Mouse (Mus musculus) common myeloid progenitor, adult 5-6 weeks (primary cell): ENCODE results near the gene Olfr354. TPM values are rescaled to one million over a fixed set of nuclear protein-coding genes. Genes with fewer than 3 reads are reported as not detected.

Source experiments
- ATAC-seq: replicated peaks from 2 replicates; pipeline ENCODE4 v1.8.0; 2016; ENCODE audit warnings: low read depth, mild to moderate bottlenecking, moderate TSS enrichment, inconsistent platforms; ENCODE audit not compliant: poor library complexity, severe bottlenecking
- total RNA-seq: library from RNA; stranded (forward); fragments of 200-1000, 187-1606 nt; gene quantifications from 2 replicates; pipeline ENCODE4 v1.2.3, GENCODE M21; 2017

Gene Olfr354
- not detected in 2 replicates for total RNA-seq

DNA sequence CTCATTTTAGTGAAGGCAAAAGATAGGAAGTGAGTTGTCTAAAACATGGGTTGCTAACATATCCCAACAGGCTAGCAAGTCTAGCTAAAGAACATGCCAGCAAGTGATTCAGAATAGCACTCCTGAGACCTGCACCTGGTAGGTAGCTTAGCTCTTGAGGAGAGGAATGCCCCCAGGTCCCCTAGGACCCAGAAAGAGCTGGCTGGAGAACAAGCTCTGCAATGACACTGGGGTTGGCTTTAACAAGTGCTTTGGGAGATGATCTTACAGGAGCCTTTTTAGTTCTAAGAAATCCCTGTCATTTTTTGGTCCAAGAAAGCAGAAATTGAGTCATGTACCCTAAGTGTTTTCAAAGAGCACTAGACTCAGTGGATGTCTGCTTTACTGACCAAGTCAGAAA lies at the start of gene Olfr354:
Olfr354 (plus strand) TSS at position 301 of the 400 bp plus-strand sequence.
- no peak for ATAC-seq

GRCm38 (mm10) chr2:36862560-36862959 lies 42.9 kb upstream of the Olfr354 start, which contains the start of gene Olfr351:
Olfr351 (minus strand) TSS chr2:36862660.
- ATAC-seq, result no peak

DNA sequence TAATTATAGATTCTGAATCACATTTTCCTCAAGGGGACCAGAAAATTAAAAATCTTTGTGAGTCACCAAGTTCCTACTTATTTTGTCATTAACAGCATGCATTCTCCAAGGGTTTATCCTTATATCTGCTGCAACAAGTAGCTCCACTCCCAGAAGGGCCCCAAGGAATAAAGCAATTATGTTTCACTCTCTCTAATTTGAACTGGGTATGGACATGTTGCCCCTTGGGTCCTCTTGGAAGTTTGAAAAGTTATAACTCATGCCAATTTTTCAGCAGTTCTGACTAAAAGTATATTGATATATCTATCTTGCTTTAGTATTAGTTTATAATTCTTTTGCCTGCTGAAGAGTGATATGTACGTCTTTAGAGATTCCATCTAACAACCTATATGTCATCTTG lies 37.3 kb upstream of the Olfr354 start, which contains the start of gene Olfr352:
Olfr352 (plus strand) TSS at position 301 of the 400 bp plus-strand sequence.
- ATAC-seq, result no peak

GRCm38 (mm10) chr2:36892836-36893235 lies 12.6 kb upstream of the Olfr354 start, which contains the start of gene Olfr353:
Olfr353 (minus strand) TSS chr2:36892936.
- no peak for ATAC-seq

GRCm38 (mm10) chr2:36897114-36897513 lies 8.4 kb upstream of the Olfr354 start:
- no peak for ATAC-seq

- no peak for ATAC-seq
These were observed 23.3 kb downstream of the Olfr354 start, which contains the start of gene Olfr355 for GRCm38 (mm10) chr2:36928797-36929196. Olfr355 (minus strand) TSS chr2:36928897.

DNA sequence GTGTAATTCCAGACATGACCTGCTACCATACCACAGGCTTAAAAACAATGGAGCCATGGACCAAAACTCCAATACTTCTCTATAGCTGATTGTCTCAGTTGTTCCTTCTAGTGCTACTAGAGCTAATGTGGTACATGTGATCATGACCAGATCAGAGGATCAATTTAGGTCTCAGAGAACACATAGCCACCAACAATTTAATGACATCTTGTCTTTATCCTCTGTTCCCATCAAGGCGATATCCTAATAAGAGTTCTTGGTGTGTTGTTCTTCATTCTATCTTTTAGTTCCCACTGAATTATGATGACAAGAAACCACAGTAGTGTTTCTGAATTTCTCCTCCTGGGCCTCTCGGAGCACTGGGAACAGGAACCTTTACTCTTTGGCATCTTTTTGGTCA lies 31.3 kb downstream of the Olfr354 start, which contains the start of gene Olfr356:
Olfr356 (plus strand) TSS at position 301 of the 400 bp plus-strand sequence.
- ATAC-seq, result no peak

Other genes starting within 250 kb of the Olfr354 start
- gene Olfr346, start 219.9 kb upstream of the Olfr354 start, total RNA-seq, result not detected in 2 replicates
- not detected in 2 replicates for gene Olfr347, start 173.8 kb upstream of the Olfr354 start, total RNA-seq
- gene Olfr348, start 121.4 kb upstream of the Olfr354 start, total RNA-seq, result not detected in 2 replicates
- not detected in 2 replicates for gene Olfr50, start 115.1 kb upstream of the Olfr354 start, total RNA-seq
- not detected in 2 replicates for gene Olfr3, start 88.6 kb upstream of the Olfr354 start, total RNA-seq
- not detected in 2 replicates for gene Olfr350, start 59.4 kb upstream of the Olfr354 start, total RNA-seq
- not detected in 2 replicates for gene Olfr351, start 43.0 kb upstream of the Olfr354 start, total RNA-seq
- gene Olfr352, start 37.2 kb upstream of the Olfr354 start, total RNA-seq, result not detected in 2 replicates
- not detected in 2 replicates for gene Olfr353, start 12.7 kb upstream of the Olfr354 start, total RNA-seq
- not detected in 2 replicates for gene Olfr355, start 23.2 kb downstream of the Olfr354 start, total RNA-seq
- gene Olfr356, start 31.4 kb downstream of the Olfr354 start, total RNA-seq, result not detected in 2 replicates
- not detected in 2 replicates for gene Olfr357, start 88.1 kb downstream of the Olfr354 start, total RNA-seq
- not detected in 2 replicates for gene Olfr358, start 103.7 kb downstream of the Olfr354 start, total RNA-seq
- gene Olfr360, start 160.1 kb downstream of the Olfr354 start, total RNA-seq, result not detected in 2 replicates
- gene Olfr361, start 183.6 kb downstream of the Olfr354 start, total RNA-seq, result not detected in 2 replicates
- gene Olfr362, start 212.2 kb downstream of the Olfr354 start, total RNA-seq, result not detected in 2 replicates
- not detected in 2 replicates for gene Olfr364-ps1, start 233.6 kb downstream of the Olfr354 start, total RNA-seq